Mouse (Mus musculus) frontal cortex, postnatal 14 days (tissue): ENCODE data around the gene Eif2d.

Source experiments
- DNase-seq, 2 experiments: peaks; one replicate each; pipeline ENCODE4 v3.0.0; 2022; ENCODE audit warnings: low spot score in 2 of 2

Eif2d gene

GRCm38 (mm10) chr1:131153018-131153629, at the start of gene Eif2d:
Eif2d (plus strand) TSS chr1:131153181.
- peak; percentile 71 to 82 for DNase-seq

GRCm38 (mm10) chr1:131103776-131104424, 49.1 kb upstream of the Eif2d start:
- DNase-seq = no peak

- DNase-seq = no peak
Measured at GRCm38 (mm10) chr1:131107575-131108308, 45.2 kb upstream of the Eif2d start.

- DNase-seq = no peak
Measured at GRCm38 (mm10) chr1:131110525-131111106, 42.4 kb upstream of the Eif2d start.

- DNase-seq = no peak
Measured at GRCm38 (mm10) chr1:131112576-131112975, 40.4 kb upstream of the Eif2d start.

- peak in 1 of 2 experiments; percentile 61 for DNase-seq
Measured at GRCm38 (mm10) chr1:131115932-131116331, 37.0 kb upstream of the Eif2d start.

GRCm38 (mm10) chr1:131116430-131117011, 36.5 kb upstream of the Eif2d start:
- peak; percentile 45 to 54 for DNase-seq

- no peak for DNase-seq
Measured at GRCm38 (mm10) chr1:131118530-131118929, 34.5 kb upstream of the Eif2d start.

GRCm38 (mm10) chr1:131119026-131119425, 34.0 kb upstream of the Eif2d start:
- no peak for DNase-seq

GRCm38 (mm10) chr1:131121987-131122386, 31.0 kb upstream of the Eif2d start:
- DNase-seq = no peak

GRCm38 (mm10) chr1:131123522-131124265, 29.3 kb upstream of the Eif2d start:
- no peak for DNase-seq

GRCm38 (mm10) chr1:131125987-131126744, 26.8 kb upstream of the Eif2d start:
- DNase-seq = no peak

- DNase-seq = no peak
Measured at GRCm38 (mm10) chr1:131134231-131134630, 18.8 kb upstream of the Eif2d start.

GRCm38 (mm10) chr1:131134942-131135522, 17.9 kb upstream of the Eif2d start:
- DNase-seq = no peak

GRCm38 (mm10) chr1:131135960-131136629, 16.9 kb upstream of the Eif2d start:
- no peak for DNase-seq

- no peak for DNase-seq
Measured at GRCm38 (mm10) chr1:131137111-131137510, 15.9 kb upstream of the Eif2d start.

- no peak for DNase-seq
Measured at GRCm38 (mm10) chr1:131137717-131138118, 15.3 kb upstream of the Eif2d start.

GRCm38 (mm10) chr1:131138191-131139016, 14.6 kb upstream of the Eif2d start, which contains the start of gene Dyrk3:
Dyrk3 (minus strand) TSS chr1:131138340.
- DNase-seq = peak; percentile 80 to 84
